Mouse (Mus musculus) olfactory bulb, adult 2 months (tissue): Measurements from ENCODE around the gene Tgfb2. TPM values are rescaled to one million over a fixed set of nuclear protein-coding genes. Genes with fewer than 3 reads are reported as not detected.

Experiments
- H3K27ac ChIP-seq: fragments of 200-500 bp; 2 replicates; pipeline ENCODE4 v1.5.1; 2012; ENCODE audit warnings: low read depth, low read length; ENCODE audit not compliant: insufficient read depth
- H3K4me1 ChIP-seq: fragments of 200-500 bp; 2 replicates; pipeline ENCODE4 v1.6.1; 2012; ENCODE audit warnings: low read length; ENCODE audit not compliant: control insufficient read depth, insufficient read depth
- H3K4me3 ChIP-seq: fragments of 200-500 bp; 2 replicates; pipeline ENCODE4 v1.5.1; 2012; ENCODE audit warnings: mild to moderate bottlenecking, low read depth, low read length, moderate library complexity; ENCODE audit not compliant: insufficient read depth
- CTCF ChIP-seq: fragments of 200-500 bp; IDR thresholded peaks from 2 replicates; pipeline ENCODE4 v1.5.1; 2012; ENCODE audit warnings: low read depth, mild to moderate bottlenecking, low read length, moderate library complexity; ENCODE audit not compliant: insufficient read depth
- POLR2A ChIP-seq: fragments of 200-500 bp; IDR thresholded peaks from 2 replicates; pipeline ENCODE4 v1.6.1; 2012; ENCODE audit warnings: mild to moderate bottlenecking, low read depth, low read length, moderate library complexity; ENCODE audit not compliant: insufficient read depth
- WGBS: fragments of 180-500 bp; shearing (Covaris S2); methylation state at CpG from one replicate; pipeline ENCODE4 v1.1.7; 2018; 5-methylcytosine and 5-hydroxymethylcytosine counted together
- polyA plus RNA-seq: library from polyadenylated mRNA; stranded (reverse); fragments of >200 nt; gene quantifications from 2 replicates; pipeline ENCODE4 v1.2.4, GENCODE M21; 2012; ENCODE audit warnings: low replicate concordance; ENCODE audit not compliant: missing spikeins, insufficient read depth, insufficient read length

Tgfb2 gene
- polyA plus RNA-seq, 1 experiment = not detected

GRCm38 (mm10) chr1:186703980-186704701 lies 1.6 kb downstream of the Tgfb2 start:
- no peak overlapping the region for H3K27ac ChIP-seq
- WGBS = under 1% methylated on average over 36 of the region's 36 CpGs
- H3K4me3 ChIP-seq = peak overlapping the region; percentile 55
- H3K4me1 ChIP-seq = peaks cover 19% of the 10 kb centered on the region
- TF ChIP-seq POLR2A (0 out of 2 replicates have a peak, but pooled peaks have one; percentile 14), CTCF (no peak)

GRCm38 (mm10) chr1:186703256-186703979 lies 2.4 kb downstream of the Tgfb2 start:
- under 1% methylated on average over 15 of the region's 15 CpGs for WGBS
- H3K27ac ChIP-seq = 0 out of 2 replicates have a peak overlapping the region, but pooled peaks have one; percentile 22
- H3K4me3 ChIP-seq = peak overlapping the region; percentile 55
- TF ChIP-seq POLR2A (no peak), CTCF (no peak)
- H3K4me1 ChIP-seq = peaks cover 19% of the 10 kb centered on the region

GRCm38 (mm10) chr1:186702391-186703255 lies 3.2 kb downstream of the Tgfb2 start:
- H3K27ac ChIP-seq = peak overlapping the region; percentile 4; the same call in 1 of the 2 replicates
- H3K4me1 ChIP-seq = peaks cover 19% of the 10 kb centered on the region
- WGBS = 27% methylated on average over 15 of the region's 15 CpGs
- H3K4me3 ChIP-seq = peak overlapping the region; percentile 1
- TF ChIP-seq POLR2A (no peak), CTCF (no peak)

GRCm38 (mm10) chr1:186701206-186701905 lies 4.4 kb downstream of the Tgfb2 start:
- Histone ChIP-seq H3K4me1 (peaks cover 19% of the 10 kb centered on the region), H3K4me3 (no peak overlapping the region), H3K27ac (no peak overlapping the region)
- 75% methylated on average over 8 of the region's 8 CpGs for WGBS
- no peak for TF ChIP-seq CTCF
- TF ChIP-seq POLR2A = no peak

GRCm38 (mm10) chr1:186700496-186700895 lies 5.3 kb downstream of the Tgfb2 start:
- no peak for TF ChIP-seq CTCF
- TF ChIP-seq POLR2A = no peak
- peaks cover 12% of the 10 kb centered on the region for H3K4me1 ChIP-seq
- WGBS = 90% methylated on average over 3 of the region's 3 CpGs
- no peak overlapping the region for H3K4me3 ChIP-seq
- no peak overlapping the region for H3K27ac ChIP-seq

- no peak for TF ChIP-seq CTCF
- no peak for TF ChIP-seq POLR2A
- WGBS = 81% methylated on average over 15 of the region's 15 CpGs
- no peak overlapping the region for H3K27ac ChIP-seq
- H3K4me1 ChIP-seq = peaks cover 5% of the 10 kb centered on the region; the same call in 1 of the 2 replicates
- no peak overlapping the region for H3K4me3 ChIP-seq
These were observed 7.0 kb downstream of the Tgfb2 start for GRCm38 (mm10) chr1:186698583-186699338.

- WGBS = 90% methylated on average over 9 of the region's 9 CpGs
- TF ChIP-seq CTCF (no peak), POLR2A (no peak)
- Histone ChIP-seq H3K27ac (no peak overlapping the region), H3K4me3 (no peak overlapping the region), H3K4me1 (no peaks in the 10 kb centered on the region)
These were observed 9.6 kb downstream of the Tgfb2 start for GRCm38 (mm10) chr1:186696231-186696630.

GRCm38 (mm10) chr1:186695361-186695760 lies 10.4 kb downstream of the Tgfb2 start:
- no peak overlapping the region for H3K27ac ChIP-seq
- 66% methylated on average over 4 of the region's 4 CpGs for WGBS
- H3K4me3 ChIP-seq = no peak overlapping the region
- TF ChIP-seq CTCF (no peak), POLR2A (no peak)
- no peaks in the 10 kb centered on the region for H3K4me1 ChIP-seq
